Mouse (Mus musculus) olfactory bulb, adult 2 months (tissue): ENCODE measurements around the gene Mthfr.

Experiments
- CTCF ChIP-seq: fragments of 200-500 bp; IDR thresholded peaks from 2 replicates; pipeline ENCODE4 v1.5.1; 2012; ENCODE audit warnings: low read depth, mild to moderate bottlenecking, low read length, moderate library complexity; ENCODE audit not compliant: insufficient read depth
- POLR2A ChIP-seq: fragments of 200-500 bp; IDR thresholded peaks from 2 replicates; pipeline ENCODE4 v1.6.1; 2012; ENCODE audit warnings: mild to moderate bottlenecking, low read depth, low read length, moderate library complexity; ENCODE audit not compliant: insufficient read depth

GRCm38 (mm10) chr4:148008412-148008811 lies 30.5 kb upstream of the Mthfr start:
- TF ChIP-seq CTCF (peak; percentile 69; the same call in 1 of the 2 replicates), POLR2A (no peak)
